Mouse (Mus musculus) lung, postnatal 10 days (tissue): ENCODE measurements around the gene Tradd.
"Not testable (repeated sequence)": the region's sequence is repeated elsewhere in the genome, so short reads cannot be mapped to it uniquely, and the experiment has no call there.

Experiments
- DNase-seq: peaks from one replicate; pipeline ENCODE4 v3.0.0; 2021

The Tradd gene

DNA sequence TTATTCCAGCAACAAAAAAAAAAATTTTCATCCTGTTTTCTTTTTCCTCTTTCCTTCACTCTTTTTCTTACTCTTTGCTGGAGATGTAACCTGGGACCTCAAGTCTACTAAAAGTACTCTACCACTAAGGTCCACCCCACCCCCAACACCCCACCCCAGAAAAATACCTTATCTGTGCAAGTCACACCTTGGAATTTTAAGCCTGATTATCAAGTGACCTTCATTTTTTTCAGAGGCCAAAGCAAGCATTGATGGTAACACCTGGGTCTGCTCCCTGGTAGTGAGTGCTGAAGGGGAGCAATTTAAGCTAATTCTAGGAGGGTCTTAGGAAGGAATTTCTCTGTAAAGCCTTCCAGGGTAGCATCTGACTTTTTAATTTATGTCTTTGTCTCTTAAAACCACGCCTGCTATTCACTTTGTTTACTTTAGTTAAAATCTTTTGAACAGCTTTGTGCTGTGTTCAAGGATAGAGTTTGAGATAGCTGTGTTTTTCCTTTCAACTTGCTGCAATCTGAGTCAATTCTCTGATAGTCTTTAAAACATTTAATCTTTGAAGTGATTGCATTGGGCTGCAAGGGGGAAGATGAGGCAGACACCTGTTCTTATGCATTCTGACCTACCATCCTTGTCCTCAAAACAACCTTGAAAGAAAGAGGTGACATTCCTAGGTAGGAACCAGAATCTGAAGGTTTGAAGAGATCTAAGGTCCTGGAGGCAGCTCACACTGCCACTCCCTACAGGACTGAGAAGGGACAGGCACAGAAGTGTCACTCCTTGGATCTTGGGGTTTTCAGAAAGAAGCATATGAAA lies 31.1 kb downstream of the Tradd start:
- DNase-seq, result no peak

DNA sequence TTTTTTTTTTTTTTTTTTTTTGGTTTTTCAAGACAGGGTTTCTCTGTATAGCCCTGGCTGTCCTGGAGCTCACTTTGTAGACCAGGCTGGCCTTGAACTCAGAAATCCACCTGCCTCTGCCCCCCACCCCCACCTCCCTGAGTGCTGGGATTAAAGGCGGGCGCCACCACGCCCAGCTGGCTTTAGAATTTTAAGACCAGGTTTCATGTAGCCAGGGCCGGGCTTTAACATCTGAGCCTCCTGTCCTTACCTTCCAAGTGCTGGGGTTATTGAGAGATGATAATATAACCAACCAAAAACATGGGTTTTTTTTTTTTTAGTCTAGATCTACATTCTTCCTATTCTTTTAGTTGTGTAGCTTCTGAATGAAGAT lies 32.1 kb downstream of the Tradd start:
- not testable (repeated sequence) for DNase-seq

DNA sequence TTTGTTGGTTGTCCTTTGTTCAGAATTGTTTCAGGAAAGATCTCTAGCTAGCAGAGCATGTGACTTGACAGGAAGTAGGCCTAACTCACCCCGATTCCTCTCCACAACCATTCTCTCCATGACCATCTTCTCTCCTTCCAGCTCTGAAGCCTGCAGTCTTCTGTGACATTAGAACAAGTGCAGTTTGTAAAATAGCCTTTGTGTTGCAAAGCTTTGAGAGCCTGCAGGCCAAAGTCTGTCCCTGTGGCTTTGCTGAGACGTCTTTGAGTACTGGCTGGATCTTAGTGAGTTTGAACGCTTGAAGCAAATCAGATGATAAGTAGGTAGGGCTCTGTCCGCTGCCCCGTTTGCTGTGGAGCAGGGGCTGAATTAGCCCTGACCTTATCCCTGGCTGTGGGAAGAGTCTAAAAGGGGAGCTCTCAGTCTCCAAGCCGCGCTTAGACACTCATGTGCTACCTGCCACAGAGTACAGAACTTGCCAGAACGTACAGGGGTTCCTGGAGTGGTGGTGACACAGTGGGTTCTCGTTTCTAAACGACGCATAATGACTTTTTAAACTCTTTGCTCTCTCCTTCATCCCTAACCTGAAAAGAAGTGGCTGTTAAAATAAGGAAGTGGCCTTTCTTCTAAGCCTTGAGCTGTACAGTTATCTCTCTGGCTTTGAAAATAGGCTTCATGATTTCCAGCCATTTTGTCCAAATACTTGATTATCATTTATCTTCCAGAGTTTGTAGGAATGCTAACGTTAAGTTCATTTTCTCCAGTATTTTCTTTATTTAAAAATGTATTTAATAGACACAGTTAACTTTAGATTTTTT lies 32.7 kb downstream of the Tradd start:
- DNase-seq, result no peak

DNA sequence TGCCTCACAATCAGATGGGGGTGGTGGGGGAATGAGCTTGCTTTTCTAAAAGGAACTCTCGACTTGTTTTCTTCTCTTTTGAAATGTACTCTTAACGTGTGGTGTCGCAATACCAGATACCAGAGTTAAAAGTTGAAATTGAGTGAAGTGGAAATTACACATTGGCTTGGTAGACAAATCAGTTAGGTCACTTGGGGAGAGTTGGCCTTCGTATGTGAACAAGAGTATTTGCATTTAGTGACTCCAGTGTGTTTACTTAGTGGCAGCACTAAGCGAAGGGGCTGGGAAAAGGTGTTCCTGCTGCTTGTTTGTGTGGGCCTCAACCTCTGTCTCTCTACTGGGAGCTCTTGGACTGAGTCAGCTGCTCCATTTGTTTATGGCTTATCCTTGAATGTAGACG lies 38.5 kb downstream of the Tradd start:
- DNase-seq, result peak; percentile 52

DNA sequence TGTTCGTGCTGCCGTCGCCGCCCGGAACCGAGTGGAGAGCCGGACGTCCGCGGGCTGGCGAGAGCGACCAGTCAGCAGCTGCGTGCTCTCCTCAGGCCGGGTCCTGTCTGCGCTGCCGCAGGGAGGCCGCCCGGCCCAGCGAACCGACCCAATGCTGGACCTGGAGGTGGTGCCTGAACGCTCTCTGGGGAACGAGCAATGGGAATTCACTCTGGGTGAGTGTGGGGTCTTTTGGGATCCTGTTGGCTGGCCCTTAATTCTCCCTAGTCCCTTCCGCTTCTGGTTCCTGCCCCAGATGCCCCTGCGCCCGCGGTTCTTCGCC lies 39.2 kb downstream of the Tradd start:
- DNase-seq, result no peak

GRCm38 (mm10) chr8:105224413-105225271 lies 39.8 kb downstream of the Tradd start, which contains the start of gene D230025D16Rik:
D230025D16Rik (plus strand) TSS chr8:105225145.
- peak; percentile 96 for DNase-seq

- DNase-seq, result peak; percentile 17
Measured at GRCm38 (mm10) chr8:105223850-105224249, 40.6 kb downstream of the Tradd start.

DNA sequence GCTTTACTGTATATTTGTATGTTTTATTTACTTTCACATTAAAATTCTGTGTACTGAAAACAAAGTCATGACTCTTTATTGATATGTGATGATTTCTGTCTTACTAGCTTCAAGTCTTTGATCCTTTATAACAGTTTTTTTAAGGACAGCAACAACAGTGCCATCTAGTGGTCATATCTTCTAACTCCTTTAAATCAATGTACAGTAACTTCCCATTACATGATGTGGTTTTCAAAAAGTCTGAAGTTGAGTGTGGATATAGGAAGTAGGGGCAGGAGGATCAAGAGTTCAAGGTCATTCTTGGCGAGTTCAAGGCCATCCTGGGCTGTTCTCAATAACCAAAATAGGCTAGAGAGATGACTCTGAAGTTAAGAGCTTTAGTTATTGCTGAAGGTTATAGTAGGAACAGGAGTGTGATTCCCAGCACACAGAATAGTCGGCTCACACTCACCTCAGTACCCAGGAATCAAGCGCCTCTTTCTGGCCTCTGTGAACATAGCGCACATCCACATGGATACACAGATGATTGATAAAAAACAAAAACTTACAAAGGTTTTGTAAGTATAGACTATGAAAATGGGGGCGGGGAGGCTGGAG lies 46.4 kb downstream of the Tradd start:
- DNase-seq, result peak; percentile 26

GRCm38 (mm10) chr8:105214104-105214503 lies 50.3 kb downstream of the Tradd start:
- DNase-seq, result no peak

DNA sequence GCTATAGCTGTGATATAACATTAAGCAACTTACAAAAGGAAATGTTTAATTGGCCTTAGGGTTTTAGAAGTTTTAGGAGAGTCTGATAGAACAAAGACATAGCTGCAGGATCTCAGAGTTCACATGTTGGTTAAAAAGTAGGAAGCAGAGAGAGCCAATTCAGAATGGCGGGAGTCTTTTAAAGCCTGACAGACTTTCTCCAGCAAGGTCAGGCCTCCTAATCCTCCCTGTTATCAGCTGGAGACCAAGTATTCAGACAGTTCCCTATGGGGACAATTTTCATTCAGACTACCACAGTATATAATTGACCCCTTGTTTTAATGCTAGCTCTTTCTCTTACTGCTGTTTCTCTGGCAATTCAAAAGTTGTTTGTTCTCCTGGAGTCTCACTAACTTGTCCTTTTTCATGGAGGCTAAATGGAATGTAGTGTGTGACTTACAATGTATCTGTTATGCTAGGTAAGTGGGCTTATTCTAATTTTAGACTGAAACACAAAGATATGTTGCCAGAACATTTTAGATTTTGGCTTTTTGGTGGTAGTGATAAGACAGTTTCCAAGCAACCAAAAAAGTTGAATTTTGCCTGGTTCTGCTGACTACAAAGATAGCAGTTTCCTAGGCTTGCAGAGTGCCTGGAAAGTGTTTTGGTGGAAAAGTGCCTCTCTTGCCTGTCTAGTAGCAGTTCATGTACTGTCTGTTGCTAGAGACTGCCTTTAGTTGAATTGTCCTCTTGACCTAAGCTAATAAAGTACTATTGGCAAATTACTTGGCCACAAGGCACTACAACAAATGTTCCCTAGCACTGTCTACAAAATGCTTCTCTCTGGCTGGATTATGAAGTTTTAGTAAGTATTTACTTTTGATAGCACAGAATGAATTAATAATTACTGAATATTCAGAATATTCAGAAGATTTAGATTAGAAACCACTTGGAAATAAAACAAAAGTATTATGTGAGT lies 55.0 kb downstream of the Tradd start:
- no peak for DNase-seq
